Mouse (Mus musculus) left cerebral cortex, postnatal 36 days (tissue): ENCODE data around the gene Cirbp. TPM values are rescaled to one million over a fixed set of nuclear protein-coding genes. Genes with fewer than 3 reads are reported as not detected.

Source experiments
- DNase-seq, 2 experiments: peaks; one replicate each; pipeline ENCODE4 v3.0.0; 2021 to 2022; ENCODE audit warnings: low spot score in 2 of 2, mixed read lengths in 1 of 2
- intact Hi-C: fragments of 180-260 bp; cut with DNase I; formaldehyde crosslinking; loops from one replicate; pipeline ENCODE4 v1.15.1; 2025
- total RNA-seq, 2 experiments: library from RNA; stranded (reverse); gene quantifications; 2 replicates each; pipeline ENCODE4 v1.2.3; 2021

The Cirbp gene
- total RNA-seq, 2 experiments from 2014 or later: 94.7 to 96.7 TPM

DNA sequence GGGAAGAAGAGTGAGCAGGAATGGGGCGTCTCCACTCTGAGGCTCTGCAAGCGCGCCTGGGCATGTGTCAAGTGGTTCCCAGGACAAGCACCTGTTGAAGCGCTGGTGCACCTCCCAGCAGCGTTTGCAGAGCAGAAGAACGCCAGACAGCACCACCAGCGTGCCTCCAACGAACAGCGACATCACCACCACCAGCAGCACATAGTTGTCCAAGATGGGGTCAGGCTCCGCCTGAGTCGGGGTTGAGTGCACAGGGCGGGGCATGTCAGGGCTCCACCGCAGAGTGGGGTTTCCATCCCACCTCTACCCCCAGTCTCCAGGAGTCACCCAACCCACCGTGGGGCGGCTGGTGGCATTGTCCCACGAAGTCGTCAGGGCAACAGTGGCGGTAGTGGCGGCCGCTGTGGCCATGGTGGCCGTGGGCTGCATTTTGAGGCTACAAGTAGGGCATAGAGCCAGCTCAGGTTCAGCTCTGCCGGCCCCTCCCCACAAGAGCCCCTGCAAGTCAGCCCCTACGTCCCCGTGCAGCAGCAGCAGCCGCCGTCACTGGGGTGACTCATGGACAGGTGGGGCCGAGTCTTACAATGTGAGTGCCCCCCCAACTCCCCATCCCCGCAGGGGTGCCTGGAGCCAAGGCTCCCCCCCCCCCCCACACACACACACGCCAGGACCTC, 28.7 kb upstream of the Cirbp start:
- intact Hi-C loops: no loop called here
- peak in 1 of 2 experiments; percentile 66 for DNase-seq

DNA sequence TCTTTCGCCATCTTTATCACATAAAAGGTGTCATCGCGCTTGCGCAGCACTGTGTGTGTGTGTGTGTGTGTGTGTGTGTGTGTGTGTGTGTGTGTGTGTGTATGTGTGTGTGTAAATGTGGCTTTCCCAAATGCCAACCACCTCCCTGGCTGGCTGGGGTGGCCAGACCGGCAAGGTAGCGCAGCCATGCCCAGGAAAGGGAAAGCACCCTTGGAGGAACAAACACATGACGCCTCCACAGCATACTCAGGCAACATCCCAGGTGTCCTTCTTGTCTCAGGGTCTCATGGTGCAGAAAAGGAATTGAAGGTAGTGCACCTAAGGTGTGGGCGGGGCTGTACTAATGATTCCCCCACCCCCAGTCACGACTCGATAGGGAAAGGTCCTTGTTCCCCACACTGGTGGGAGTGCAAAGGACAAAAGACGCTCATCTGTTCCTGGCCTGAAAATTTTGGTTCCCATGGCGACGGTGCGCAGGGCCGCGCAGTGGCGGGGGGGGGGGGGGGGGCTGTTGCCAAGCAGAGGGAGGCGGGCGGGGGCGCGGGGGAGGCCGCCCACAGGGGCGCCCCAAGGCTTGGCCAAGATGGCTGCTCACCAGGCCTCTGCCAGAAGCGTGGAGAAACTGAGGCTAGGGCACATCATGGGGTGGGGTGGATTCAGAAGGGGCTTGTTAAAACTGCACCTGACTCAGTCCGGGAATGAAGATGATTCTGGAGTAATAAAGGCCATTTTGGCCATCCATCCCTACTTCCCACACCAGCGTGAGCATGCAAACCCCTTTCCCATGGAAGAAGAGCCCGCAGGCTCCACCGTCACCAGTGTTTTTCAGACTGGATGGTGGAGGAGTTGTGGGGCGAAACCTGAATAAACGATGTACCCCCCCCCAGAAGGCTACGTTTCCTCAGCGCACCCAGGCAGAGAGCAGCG, 27.9 kb upstream of the Cirbp start:
- intact Hi-C loops: no loop called here
- DNase-seq: peak in 1 of 2 experiments; percentile 66

DNA sequence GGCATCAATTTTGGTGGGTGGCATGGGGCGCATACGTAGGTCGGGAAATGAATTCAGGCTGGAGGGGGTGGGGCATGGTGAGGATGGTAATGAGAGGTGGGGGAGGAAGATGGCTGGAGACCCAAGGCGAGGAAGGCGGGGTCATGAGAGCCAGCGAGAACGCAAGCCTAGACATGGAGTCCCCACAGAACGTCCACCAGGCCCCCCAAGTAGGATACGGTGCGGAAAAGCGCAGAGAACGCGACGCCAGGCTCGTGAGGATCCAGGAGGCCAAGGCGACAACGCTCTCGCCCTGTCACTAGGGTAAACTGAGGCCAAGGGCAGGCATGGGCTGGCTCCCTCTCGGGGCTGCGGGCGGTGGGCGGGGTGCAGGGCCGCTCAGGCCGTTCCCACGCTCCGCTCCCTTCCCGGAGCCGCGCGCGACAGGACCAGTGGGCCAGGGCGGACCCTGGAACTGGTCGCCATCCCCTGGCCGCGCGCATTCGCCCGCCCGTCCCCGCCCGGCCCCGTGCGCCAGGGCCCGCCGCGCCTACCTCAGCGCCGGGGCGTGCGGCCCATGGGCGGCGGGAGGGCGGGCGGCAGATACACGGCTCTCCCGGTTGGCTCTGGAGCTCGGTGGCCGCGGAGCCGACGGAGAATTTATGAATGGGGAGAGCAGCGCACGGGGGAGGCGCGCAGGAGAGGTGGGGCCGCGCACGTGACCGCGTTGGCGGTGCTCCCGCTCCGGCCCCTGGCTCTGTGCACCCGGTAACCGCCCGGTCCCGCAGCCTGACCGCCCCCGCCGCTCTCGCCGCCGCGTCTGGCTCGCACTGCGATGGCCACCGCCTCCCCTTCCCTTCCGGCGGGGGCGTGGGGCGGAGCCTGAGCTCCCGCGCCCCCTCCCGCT, 27.0 kb upstream of the Cirbp start, which contains the start of gene Atp5d:
Gene Atp5d (plus strand): TSS at position 80 of the 886 bp plus-strand sequence.
- intact Hi-C loops: no loop called here
- DNase-seq: peak; percentile 79 to 88

DNA sequence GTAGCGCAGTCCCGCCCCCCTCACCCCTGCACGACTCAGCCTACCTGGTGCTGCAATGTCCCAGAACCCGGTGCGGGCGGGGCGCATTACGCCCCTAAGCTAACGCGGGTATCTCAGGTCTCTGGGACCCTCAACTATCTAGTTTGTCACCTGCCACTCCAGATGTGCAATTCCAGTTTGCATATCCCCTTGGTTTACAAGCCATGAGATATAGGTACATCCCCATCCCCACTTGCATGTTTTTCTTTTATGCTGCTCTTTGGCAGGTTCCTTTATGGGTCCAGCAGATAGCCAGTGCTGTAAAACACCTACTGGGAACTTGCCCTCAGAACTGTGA, 26.4 kb upstream of the Cirbp start:
- intact Hi-C loops: no loop called here
- DNase-seq: no peak

DNA sequence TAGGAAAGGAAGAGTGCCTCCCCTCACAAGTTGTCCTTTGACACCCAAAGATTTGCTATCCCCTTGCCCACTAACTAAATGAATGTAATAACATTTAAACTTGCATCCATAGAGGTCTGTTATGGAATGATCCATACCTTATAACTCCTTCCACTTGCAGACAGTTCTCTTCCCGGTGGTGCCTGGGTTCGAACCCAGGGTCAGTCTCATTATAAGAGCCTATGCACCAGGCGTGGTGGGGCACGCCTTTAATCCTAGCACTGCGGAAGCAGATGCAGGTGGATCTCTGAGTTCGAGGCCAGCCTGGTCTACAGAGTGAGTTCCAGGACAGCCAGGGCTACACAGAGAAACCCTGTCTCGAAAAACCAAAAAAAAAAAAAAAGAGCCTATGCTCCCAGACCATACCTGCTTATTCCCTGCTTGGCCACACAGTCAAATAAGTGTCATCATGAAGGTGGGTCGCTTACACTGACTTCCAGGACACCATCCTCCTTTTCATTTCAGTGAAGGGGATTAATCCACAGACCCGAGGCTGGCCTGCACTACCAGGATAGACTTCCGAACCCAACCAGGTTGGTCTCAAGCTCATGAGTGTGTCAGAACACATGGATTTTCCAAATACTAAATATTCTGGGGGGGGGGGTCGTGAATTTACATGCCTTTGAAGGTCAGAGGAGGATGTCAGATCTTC, 25.7 kb upstream of the Cirbp start:
- intact Hi-C loops: no loop called here
- no peak for DNase-seq

DNA sequence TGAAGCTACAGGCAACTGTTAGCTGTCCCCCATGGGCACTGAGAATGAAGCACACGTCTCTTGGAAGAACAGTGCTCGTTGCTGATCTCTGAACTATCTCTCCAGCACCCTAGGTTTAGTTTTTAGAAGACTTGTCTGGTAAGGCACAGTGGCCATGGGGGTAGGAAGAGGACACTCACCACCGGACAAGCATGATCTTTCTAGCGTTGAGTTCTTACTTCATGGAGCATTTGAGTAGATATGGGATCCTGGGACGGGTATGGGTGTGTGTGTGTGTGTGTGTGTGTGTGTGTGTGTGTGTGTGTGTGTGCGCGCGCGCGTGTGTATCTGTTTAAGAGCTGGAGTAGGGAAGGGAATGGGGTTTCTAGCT, 25.1 kb upstream of the Cirbp start, which contains the start of gene Cbarp:
Gene Cbarp (minus strand): TSS at position 170 of the 370 bp plus-strand sequence.
- no peak for DNase-seq
- intact Hi-C loops: no loop called here

DNA sequence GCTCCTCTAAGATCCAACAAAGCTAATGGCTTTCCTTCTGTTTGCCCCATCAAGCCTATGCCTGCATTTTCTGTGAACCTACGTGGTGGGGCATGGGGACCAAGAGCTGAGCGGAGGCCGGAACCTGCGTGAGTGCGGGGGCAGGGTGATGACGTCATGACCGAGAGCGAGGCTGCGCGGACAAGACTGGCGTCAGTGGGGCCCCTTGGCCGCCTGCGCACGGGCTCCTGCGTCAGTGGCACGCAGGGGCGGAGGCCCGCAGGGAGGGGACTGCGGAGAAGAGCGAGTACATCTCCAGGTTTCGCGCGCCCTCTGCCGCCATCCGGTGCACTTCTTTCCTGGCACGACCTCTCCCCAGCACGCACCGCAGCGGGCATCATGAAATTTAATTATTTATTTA, 24.5 kb upstream of the Cirbp start:
- intact Hi-C loops: no loop called here
- DNase-seq: peak; percentile 98 to 99

DNA sequence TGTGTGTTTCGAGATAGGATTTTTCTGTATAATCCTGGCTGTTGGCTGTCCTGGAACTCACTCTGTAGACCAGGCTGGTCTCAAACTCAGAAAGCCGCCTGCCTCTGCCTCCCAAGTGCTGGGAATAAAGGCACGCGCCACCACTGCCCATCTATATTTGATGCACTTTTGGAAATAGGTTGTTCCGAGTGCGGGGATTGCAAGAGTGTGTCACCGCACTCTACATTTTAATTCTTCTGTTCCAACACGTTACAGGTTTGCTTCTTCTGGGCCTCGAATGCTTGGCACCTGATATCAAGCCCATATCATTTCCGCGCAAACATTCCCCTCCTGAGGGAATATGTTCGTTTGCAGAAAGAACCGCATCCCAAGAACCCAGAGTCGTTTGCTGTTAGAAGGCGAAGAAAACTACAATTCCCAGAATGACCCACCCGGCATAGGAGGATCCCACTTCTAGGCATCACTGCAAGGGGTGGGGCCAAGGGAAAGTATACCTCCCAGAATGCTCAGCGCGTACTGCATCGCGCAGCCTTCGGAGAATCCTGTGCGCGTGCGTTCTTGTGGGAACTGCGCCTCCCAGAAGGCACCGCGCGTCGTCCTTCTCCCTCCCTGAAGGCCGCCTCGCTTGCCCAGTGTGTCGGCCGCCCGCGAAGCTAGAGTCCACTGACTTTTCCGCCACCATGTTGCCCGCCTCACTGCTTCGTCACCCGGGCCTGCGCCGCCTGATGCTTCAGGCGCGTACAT, 23.8 kb upstream of the Cirbp start:
- peak; percentile 91 to 94 for DNase-seq
- intact Hi-C loops: loop anchor here (1.0 kb wide), 1 partner anchor 158 kb away; the partner anchor contains the start of gene Tmem259

DNA sequence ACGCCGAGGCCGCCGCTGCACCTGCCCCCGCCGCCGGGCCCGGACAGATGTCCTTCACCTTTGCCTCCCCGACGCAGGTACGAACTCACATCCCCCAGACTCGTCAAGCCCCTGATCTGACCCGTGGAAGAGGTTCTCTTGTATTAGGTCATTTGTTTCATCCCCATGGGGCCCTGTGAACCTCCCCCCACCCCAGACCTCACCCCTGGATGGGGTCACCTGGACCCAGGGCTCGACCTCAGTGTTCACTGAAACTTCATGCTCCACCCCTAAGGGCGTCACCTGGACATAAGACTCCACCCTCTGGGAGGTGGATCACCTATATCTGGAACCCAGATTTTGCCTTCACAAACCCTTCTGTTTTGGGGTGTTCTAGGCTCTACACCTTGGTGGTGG, 23.3 kb upstream of the Cirbp start:
- DNase-seq: no peak
- intact Hi-C loops: loop anchor here (1.0 kb wide), 1 partner anchor 158 kb away; the partner anchor contains the start of gene Tmem259

DNA sequence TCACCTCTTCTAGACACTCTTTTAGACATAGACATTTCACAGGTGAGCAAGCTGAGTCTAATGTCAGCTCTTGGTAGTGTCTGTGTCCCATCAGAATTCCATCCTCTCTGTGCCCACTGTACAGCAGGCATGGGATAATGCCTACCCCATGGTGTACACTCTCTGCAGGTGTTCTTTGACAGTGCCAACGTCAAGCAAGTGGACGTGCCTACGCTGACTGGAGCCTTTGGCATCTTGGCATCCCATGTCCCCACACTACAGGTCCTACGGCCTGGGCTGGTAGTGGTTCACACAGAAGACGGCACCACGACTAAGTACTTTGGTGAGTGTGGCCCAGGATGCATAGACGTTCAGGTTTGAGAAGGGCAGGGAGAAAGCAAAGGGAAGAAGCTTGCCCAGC, 22.1 kb upstream of the Cirbp start:
- intact Hi-C loops: no loop called here
- no peak for DNase-seq

DNA sequence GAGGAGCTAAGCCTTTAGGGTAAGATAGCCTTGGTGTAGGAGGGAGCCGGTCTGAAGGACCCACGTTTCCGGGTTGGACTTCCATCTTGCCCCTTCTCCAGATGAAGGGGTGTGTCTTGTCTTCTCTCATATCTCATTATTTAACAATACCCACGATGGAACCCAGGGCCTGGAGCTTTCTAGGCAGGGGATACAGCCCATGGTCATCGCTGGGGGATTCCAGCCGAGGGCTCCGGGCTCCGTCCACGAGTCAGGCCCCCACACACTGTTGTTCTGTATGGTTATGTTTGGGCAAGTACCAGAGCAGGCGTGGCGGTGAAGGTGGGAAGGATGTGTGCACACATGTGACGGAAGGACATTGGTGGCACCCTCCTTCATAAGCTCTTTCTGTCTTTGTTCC, 21.6 kb upstream of the Cirbp start:
- DNase-seq: no peak
- intact Hi-C loops: no loop called here

DNA sequence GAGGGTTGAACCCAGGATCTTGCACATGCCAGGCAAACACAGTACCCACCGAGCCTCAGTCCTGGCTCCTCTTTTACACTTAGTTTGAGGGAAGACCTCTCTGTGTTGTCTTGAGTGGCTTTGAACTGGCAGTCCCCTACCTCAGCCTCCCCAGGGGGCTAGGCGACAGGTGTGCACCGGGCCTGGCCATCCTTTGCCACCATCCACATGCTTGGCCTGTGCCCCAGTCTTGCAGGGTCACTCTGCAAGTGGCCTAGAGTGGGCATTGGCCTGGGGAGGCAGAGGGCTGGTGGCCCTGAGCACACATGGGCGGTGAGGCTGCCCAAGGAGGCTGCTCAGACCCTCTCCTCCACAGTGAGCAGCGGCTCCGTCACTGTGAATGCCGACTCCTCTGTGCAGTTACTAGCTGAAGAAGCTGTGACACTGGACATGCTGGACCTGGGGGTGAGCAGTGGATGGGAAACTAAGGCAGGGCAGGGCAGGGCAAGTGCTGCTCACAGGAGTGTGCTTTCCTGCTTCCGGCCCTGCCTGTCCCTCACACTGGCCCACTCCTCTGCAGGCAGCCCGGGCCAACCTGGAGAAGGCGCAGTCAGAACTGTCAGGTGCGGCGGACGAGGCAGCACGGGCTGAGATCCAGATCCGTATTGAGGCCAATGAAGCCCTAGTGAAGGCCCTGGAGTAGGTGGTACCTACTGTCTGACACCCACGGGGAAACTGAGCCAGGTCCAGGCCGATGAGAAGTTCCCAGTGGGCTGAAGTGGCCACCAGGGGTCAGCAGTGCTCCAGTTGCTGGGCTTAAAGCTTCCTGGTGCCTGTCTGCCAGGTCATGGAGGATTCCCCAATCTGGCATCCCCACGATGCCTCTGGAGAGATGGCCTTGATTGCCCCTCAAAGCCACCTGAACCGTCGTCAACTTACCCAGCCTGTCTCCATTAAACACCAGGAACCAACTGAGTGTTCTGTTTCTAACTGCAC, 20.6 kb upstream of the Cirbp start:
- intact Hi-C loops: no loop called here
- peak; percentile 74 to 79 for DNase-seq

DNA sequence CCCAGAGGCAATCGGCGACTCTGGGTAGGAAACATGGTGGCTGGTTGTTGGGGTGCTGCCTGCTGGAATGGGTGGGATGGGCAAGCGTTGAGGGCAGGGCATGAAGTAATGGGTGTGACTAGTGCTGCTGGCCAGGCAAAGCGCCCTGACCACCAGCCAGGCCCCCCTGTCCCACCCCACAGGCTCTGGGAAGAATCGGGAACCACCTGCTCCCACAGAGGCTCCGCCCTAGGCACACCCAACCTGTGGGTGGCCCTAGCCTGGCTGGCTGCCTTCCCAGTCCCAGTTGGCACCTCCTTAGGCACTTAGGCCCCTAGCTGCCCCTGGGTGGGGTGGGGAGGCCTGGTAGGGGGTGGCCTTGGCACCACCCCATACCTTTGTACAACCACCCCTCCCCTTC, 19.9 kb upstream of the Cirbp start:
- intact Hi-C loops: no loop called here

DNA sequence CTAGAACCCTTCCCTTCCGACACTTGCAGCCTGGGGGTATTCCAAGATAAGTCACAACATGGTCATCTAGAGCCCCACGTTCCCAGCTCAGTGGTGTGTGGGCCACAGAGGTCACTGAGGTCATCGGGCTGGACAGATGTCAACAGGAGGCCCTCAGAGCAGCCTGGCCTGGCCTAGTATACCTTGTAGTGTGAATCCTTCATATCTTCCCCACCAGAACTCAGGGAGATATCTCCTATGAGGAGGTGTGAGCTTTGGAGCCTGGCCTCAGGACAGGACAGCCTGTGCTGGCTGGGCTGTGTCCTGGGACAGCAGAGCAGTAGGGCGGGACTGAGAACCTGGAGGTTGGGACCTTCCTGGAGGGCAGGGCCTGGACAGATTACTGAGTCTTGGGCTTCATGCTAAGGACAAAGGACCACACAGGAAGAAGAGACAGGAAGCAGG, 19.2 kb upstream of the Cirbp start:
- intact Hi-C loops: no loop called here
- DNase-seq: no peak

More for the DNA sequence above, 19.9 kb upstream of the Cirbp start:
- DNase-seq: no peak

DNA sequence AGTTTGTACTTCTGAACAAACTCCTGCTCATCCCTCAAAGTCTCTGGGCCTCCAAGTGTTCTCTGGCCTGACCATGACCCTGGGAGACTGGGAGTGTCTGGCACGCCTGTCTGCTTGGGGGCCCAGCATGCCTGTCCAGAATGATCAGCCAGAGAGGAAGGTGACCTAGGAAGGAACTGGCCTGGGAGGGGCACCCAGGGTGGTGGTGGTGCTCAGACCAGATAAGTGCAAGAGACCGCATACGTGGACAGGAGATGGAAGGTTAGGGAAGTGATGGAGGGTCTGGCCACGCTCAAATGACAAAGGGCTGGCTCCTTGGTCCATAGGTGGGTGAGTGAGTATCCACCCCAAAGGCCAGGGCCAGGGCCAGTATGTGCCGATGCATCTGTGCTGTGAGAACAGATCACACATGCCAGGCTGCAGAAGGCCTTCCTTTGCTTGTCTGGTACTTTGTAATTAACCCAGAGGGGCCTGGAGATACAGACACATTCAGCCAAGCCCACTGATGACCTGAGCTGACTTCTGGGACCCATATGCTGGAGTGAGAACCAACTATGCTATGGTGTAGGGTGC, 18.6 kb upstream of the Cirbp start:
- DNase-seq: no peak
- intact Hi-C loops: no loop called here

DNA sequence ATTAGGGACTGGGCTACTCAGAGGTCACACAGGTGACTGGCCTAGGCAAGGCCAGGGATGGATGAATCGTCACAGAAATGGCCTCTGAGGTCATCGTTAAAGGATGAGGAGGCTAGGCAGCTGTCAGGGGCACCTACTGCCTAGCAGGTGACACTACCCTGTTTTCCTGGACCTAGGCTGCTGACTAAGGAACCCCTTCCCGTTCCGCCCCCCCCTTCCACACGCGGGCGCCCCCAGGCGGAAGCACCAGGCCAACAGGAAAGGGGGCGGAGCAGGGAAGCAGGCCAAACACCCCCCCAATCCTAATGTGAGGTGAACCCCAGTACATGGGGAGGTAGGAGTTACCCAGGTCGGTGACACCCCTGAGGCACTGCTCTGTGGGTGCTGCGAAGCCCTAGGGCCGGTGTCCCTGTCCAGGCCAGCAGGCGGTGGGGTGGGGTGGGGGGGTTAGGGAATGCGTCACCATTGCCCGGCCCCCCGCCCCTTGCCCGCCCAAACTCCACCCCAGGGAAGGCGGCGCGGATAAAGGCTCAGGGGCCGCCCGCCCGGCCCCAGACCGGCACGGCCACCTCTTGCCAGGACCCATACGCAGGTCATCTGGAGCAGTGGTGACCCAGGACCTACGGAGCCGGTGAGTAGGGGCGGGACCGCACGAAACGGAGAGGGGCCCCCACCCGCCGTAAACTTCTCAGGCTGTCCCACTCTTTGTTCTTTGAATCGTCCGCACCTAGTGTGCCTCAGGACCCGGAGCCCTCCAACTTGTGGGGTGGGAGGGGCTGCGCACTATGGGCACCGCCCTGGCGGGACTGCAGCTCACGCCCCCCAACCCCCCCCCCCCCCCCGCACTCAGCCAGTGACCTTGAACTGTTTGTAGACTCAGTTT, 17.8 kb upstream of the Cirbp start, which contains the start of gene Midn:
Gene Midn (plus strand): TSS at position 554 of the 883 bp plus-strand sequence.
- intact Hi-C loops: loop anchor here (1.0 kb wide), 1 partner anchor 17 kb away; the partner anchor contains the start of gene Cirbp
- peak; percentile 74 to 76 for DNase-seq
